Mouse (Mus musculus): ENCODE data around the gene Bcl9.

Bcl9 gene

DNA sequence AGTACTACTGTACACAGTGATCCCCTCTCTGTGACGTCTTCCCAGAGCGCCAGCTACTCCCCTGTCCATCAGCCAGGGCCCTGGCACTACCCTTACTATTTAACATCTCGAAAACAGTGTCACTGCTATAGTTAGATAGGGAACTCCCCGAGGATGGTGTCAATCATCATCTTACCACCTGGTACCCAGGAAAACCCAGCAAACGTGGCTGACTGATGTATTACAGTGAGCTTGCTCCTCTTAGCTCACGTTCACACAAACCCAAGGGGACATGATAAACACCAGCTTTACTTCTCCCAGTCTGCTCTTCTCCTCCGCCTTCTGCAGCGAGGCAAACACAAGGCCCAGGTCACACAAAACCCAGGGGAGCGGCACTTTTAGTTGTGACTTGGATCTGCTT is 74.5 kb downstream of the Bcl9 start:
- POLR2A ChIA-PET: interaction anchor here in 2 of 4 experiments (1.3 to 1.5 kb wide), 2 partner anchors 34 to 47 kb away, joined by 3 read pairs; no protein-coding TSS in a partner anchor
- CTCF ChIA-PET: no interaction called here

GRCm38 (mm10) chr3:97215526-97215925 is 82.2 kb downstream of the Bcl9 start:
- ChIA-PET CTCF (interaction anchor here in 2 of 4 experiments (0.6 to 1.7 kb wide), 2 partner anchors 280 to 370 kb away, joined by 3 read pairs; no protein-coding TSS in a partner anchor), POLR2A (interaction anchor here in 1 of 4 experiments (1.0 kb wide), 1 partner anchor 307 kb away, joined by 3 read pairs; no protein-coding TSS in a partner anchor)

DNA sequence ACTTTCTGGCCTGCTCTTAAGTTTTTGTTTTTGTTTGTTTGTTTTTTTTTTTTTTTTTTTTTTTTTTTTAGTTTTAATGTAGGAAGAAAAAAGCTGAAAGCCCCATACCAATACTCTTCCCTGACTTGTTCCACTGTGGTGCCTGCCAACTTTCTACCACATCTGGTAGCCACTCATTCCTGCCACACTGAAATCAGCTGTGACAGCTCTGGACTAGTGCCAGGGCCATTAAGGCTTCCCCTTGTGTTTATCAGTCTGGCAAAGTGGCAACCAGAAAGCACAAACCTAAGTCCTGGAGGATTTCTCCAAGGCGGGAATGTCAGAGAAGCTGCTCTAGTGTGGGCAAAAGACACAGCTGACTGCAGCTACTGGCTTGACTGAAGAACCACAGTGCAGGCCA is 83.3 kb downstream of the Bcl9 start:
- ChIA-PET CTCF (no interaction called here), POLR2A (interaction anchor here in 2 of 4 experiments (0.7 to 1.1 kb wide), 4 partner anchors 14 to 658 kb away, joined by 3 to 4 read pairs (median 4); no protein-coding TSS in a partner anchor)

DNA sequence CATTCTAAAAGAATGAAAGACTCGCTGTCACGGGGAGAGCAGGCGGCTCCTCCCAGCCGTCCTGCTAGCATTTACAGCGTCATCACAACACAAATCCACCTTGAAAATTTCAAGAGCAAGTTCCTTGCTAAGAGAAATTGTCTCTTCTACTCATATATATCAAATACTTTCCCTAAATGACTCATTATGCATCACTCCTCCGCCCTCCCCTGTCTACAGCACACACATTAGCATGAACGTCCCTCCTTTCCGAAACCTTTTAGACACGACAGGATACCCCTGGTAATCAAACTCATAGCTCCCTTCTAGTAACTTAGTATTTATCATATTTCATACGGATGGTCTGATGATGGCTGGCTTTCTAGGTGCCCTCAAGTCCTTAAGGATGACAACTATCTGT is 83.8 kb downstream of the Bcl9 start:
- CTCF ChIA-PET: no interaction called here
- POLR2A ChIA-PET: interaction anchor here in 2 of 4 experiments (0.7 kb wide), 2 partner anchors 448 to 657 kb away, joined by 4 read pairs; no protein-coding TSS in a partner anchor

DNA sequence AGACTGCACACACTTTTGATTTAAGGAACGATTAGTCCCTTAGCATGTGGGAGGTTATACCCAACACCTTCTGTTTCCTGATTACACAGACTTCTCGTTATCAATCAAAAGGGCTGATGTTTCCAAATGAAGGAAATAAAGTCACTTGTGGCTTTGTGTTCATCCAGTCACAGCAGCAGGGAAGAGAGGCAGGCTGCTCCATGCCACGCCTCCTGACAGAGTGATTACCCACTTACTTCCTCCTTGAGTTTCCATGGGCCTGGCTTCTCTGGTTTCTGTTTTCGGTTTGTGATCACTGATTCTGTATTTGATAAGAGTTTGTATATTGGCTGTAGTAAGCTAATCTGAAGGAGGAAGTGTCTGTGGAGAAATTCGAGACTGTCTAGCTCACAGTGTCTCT is 86.5 kb downstream of the Bcl9 start:
- CTCF ChIA-PET: no interaction called here
- POLR2A ChIA-PET: no interaction called here

- ChIA-PET POLR2A (interaction anchor here in 1 of 4 experiments (0.9 to 2.1 kb wide), 2 partner anchors 19 to 42 kb away, joined by 3 to 5 read pairs; no protein-coding TSS in a partner anchor), CTCF (no interaction called here)
These were observed 88.4 kb downstream of the Bcl9 start for GRCm38 (mm10) chr3:97209351-97209750.

DNA sequence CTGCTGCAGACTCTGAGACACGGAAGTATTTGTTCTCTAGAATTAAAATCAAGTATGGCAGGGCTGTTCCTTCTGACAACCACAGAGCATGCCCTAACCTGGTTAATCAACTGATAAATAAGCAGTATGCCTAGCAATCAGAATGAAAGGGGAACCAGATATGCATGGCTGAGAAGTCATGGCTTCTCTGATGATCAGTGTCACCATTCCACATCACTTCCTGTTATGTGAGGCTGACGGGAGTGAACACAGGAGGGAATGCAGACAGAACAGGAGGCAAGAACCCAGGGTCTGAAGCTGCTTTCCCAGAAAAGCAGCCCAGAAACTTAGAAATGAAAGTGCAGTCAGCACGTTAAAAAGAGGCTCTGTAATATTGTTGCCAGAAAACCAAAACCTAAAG is 91.2 kb downstream of the Bcl9 start:
- ChIA-PET POLR2A (no interaction called here), CTCF (no interaction called here)

DNA sequence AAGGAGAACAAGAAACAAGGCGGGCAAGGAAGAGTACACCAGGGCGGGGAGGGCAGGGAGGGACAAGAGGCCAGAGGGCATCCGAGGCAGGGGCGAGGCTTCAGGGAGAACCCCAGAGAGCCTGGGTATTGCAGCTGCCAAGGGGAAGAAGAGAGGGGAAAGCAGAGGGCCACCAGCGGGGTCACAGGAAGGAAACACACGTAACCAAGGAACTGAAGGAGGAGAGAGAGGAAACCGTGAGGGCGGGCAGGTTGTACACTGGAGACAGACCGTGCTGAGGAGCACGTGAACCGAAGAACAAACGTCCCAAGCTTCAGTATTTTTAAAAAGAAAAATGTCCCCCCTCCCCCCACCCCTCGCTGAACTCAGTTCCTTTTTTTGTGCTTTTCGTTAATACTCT is 93.8 kb downstream of the Bcl9 start:
- POLR2A ChIA-PET: interaction anchor here in 1 of 4 experiments (0.7 to 1.0 kb wide), 3 partner anchors 20 to 71 kb away, joined by 3 to 6 read pairs (median 5); no protein-coding TSS in a partner anchor
- CTCF ChIA-PET: interaction anchor here in 2 of 4 experiments (0.6 to 0.7 kb wide), 2 partner anchors 268 to 574 kb away, joined by 3 to 4 read pairs; partner anchors contain the start of gene Rbm8a (in 1 of the 2)

DNA sequence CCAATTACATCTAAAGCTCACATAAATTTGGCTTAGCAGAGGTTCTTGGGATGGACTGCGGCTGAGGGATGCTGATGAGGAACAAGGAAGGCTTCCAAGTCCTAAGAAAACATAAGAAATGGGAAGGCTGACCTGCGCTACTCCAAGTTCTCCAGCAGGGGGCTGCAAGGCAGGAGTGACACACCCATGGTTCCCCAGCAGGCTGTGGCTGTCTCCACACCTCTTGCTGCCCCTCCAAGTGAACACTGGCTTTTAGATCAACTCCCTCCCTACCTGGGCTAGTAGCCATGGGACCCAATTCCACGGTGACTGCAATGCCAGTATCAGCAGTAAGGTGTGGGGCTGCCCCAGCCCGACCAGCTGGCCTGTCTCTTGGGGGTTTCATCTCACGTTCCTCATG is 95.8 kb downstream of the Bcl9 start:
- ChIA-PET POLR2A (interaction anchor here in 1 of 4 experiments (0.8 to 1.6 kb wide), 4 partner anchors 13 to 136 kb away, joined by 3 to 5 read pairs (median 4); no protein-coding TSS in a partner anchor), CTCF (interaction anchor here in 3 of 4 experiments (0.5 to 1.4 kb wide), 3 partner anchors 116 to 266 kb away, joined by 3 to 11 read pairs (median 4); no protein-coding TSS in a partner anchor)

DNA sequence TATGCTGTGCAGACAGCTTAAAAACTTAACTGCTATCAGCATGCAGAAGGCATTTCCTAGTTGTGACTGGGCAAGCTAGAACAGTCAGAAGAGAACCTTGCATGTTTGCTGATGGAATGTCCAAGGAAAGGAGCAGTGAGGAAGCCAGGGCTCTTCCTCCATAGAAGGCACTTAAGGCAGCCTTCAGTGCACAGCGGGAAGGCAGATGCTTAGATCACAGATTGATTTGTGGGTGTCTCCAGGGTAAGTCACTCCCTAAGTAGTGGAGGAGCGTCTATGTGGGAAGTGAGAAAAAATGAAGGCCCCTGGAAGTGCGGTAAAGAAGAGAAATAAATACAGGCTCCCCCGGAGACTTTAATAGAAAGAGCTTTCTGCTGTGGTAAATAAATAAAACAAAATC is 98.5 kb downstream of the Bcl9 start:
- CTCF ChIA-PET: interaction anchor here in 2 of 4 experiments (0.6 to 1.8 kb wide), 2 partner anchors 139 to 371 kb away, joined by 3 to 4 read pairs; no protein-coding TSS in a partner anchor
- POLR2A ChIA-PET: interaction anchor here in 2 of 4 experiments (0.5 to 0.8 kb wide), 3 partner anchors 30 to 67 kb away, joined by 3 to 11 read pairs (median 3); no protein-coding TSS in a partner anchor

GRCm38 (mm10) chr3:97196571-97196970 is 101.1 kb downstream of the Bcl9 start:
- CTCF ChIA-PET: interaction anchor here in 2 of 4 experiments (0.6 to 1.0 kb wide), 2 partner anchors 12 to 139 kb away, joined by 3 read pairs; no protein-coding TSS in a partner anchor
- POLR2A ChIA-PET: interaction anchor here in 2 of 4 experiments (0.6 to 1.5 kb wide), 4 partner anchors 11 to 319 kb away, joined by 3 to 6 read pairs (median 4); no protein-coding TSS in a partner anchor

DNA sequence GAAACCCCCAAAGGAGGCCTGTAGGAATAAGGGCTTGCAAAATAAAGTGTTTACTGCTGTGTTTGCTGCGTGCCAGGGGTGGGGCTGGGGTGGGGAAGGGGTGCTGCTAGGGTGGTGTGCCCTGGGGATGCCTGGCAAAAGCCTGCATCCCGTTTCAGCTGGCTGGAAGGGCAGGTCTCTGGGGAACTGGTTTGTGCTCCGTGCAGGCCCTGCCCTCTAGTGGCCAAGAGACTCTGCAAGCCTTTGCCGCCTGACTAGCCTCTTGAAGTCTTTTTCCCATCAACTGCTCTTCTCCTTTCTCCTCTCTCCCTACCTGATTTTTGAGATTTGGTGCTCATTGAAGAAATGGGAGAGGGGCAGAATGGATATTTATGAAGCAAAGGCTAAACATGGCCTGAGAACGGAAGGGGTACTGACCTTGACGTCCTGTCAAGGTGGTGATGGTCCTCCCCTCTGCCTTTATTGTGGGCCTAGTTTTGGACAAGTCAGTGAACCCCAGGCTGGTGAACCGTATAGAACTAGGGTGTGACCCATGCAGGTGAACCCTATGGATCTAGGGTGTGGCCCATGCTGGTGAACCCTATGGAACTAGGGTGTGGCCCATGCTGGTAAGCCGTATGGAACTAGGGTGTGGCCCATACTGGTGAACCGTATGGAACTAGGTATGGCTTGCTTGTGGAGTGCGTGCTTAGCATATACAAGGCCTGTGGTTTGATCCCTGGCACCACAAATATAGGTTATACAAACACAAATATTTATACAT is 112.4 kb downstream of the Bcl9 start:
- CTCF ChIA-PET: interaction anchor here (0.6 to 1.5 kb wide), 16 partner anchors 9 to 359 kb away, joined by 3 to 10 read pairs (median 3); no protein-coding TSS in a partner anchor

GRCm38 (mm10) chr3:97183810-97184209 is 113.9 kb downstream of the Bcl9 start:
- POLR2A ChIA-PET: interaction anchor here in 2 of 4 experiments (0.5 to 1.2 kb wide), 3 partner anchors 13 to 25 kb away, joined by 3 read pairs; no protein-coding TSS in a partner anchor
- CTCF ChIA-PET: interaction anchor here in 2 of 4 experiments (0.6 to 1.5 kb wide), 7 partner anchors 17 to 509 kb away, joined by 3 to 6 read pairs (median 3); no protein-coding TSS in a partner anchor

More for the DNA sequence above, 112.4 kb downstream of the Bcl9 start:
- POLR2A ChIA-PET: interaction anchor here in 2 of 4 experiments (1.0 to 1.9 kb wide), 4 partner anchors 10 to 62 kb away, joined by 3 to 4 read pairs (median 4); no protein-coding TSS in a partner anchor

DNA sequence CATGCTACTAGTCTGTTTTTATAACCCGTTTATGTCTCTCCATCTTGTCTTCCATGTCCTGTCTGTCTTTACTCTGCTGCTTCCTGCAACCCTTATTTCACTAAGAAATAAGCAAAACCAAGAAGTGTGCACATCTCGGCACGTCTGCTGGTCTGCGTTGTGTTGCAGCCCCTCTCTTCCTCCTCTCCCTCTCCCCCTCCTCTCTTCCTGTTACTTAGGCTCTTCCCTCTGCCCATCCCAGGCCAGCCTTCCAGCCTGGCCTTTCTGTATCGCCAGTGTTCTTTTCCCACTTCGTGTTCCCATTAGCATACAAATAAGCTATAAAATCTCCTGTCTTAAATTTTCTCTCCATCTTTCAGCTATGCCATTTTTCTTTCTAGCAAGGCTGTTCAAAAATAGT is 117.2 kb downstream of the Bcl9 start:
- ChIA-PET CTCF (no interaction called here), POLR2A (interaction anchor here in 1 of 4 experiments (1.1 to 2.4 kb wide), 2 partner anchors 22 to 55 kb away, joined by 3 to 5 read pairs; no protein-coding TSS in a partner anchor)

DNA sequence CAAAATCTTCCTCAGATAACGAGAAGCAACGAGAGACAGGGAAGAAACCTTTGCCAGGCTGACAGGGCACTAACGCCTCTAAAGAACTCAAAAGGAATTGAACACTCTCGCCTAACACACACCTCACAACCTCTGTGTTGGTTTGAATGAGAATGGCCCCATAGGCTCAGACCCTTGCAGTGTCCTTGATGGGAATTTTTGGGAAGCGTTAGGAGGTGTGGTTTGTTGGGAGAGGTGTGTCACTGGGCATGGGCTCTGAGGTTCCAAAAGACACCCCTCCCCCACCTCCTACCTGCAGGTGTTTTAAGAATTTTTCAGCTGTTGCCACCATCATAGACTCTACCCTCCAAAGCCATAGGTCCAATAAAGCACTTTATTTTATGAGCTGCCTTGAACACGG is 118.8 kb downstream of the Bcl9 start:
- ChIA-PET CTCF (interaction anchor here in 1 of 4 experiments (0.6 kb wide), 1 partner anchor 82 kb away, joined by 12 read pairs; no protein-coding TSS in a partner anchor), POLR2A (interaction anchor here in 3 of 4 experiments (0.6 to 2.4 kb wide), 12 partner anchors 11 to 130 kb away, joined by 3 to 8 read pairs (median 4); partner anchors contain the start of gene Acp6 (in 2 of the 3))

DNA sequence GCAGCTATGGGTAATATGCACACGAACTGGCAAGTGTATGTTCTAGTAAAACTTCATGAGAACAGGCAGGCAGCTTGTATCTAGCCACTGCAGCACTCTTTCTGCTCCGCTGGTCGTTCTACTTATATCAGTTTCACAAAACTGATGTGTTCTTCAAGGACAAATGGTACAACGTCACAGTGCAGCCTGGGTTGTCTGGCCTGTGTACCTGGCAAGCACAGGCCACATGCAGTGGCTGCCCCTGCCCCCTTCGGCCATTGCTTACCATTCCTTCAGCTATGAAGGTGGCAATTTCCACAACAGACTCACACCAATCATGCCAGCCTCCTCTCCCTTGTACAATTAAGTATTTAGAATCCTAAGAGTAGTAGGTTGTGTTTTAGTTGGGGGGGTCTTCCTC is 125.1 kb downstream of the Bcl9 start:
- ChIA-PET POLR2A (interaction anchor here in 2 of 4 experiments (0.6 to 1.3 kb wide), 3 partner anchors 9 to 125 kb away, joined by 3 to 4 read pairs (median 4); partner anchors contain the start of gene Bcl9 (in 1 of the 2)), CTCF (interaction anchor here in 2 of 4 experiments (0.6 to 1.3 kb wide), 2 partner anchors 12 to 139 kb away, joined by 3 to 4 read pairs; no protein-coding TSS in a partner anchor)

GRCm38 (mm10) chr3:97172231-97172630 is 125.5 kb downstream of the Bcl9 start:
- POLR2A ChIA-PET: interaction anchor here in 2 of 4 experiments (0.6 to 1.3 kb wide), 3 partner anchors 9 to 125 kb away, joined by 3 to 4 read pairs (median 4); partner anchors contain the start of gene Bcl9 (in 1 of the 2)
- CTCF ChIA-PET: interaction anchor here in 1 of 4 experiments (1.3 kb wide), 1 partner anchor 12 kb away, joined by 3 read pairs; no protein-coding TSS in a partner anchor

DNA sequence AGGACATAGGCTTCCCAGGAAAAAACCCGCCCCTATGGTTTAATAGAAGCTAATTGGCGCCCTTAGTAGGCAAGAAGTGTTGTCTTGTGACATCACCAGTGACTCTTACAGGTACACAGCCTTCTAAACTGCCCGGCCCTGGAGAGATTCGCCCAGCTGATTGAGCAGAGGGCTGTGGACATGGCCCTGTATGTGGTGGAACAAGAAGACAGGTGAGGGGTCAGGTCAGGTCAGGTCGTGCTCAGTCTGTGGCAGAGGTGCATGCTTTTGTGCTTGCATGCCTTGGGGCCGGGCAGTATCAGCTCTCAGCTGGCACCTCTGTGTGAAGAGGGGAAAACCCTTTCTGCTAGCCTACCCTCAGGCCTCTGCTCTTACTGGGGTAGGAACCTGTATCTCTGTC is 126.2 kb downstream of the Bcl9 start:
- POLR2A ChIA-PET: interaction anchor here in 1 of 4 experiments (2.0 kb wide), 1 partner anchor 13 kb away, joined by 11 read pairs; the partner anchor contains the start of gene Acp6

More for the DNA sequence above, 126.2 kb downstream of the Bcl9 start:
- CTCF ChIA-PET: interaction anchor here in 1 of 4 experiments (0.6 kb wide), 1 partner anchor 57 kb away, joined by 3 read pairs; no protein-coding TSS in a partner anchor

Data from embryonic stem cell, embryonic (primary cell).